Mouse (Mus musculus) olfactory bulb, adult 2 months (tissue): Measurements from ENCODE around the gene Zmym2. TPM values are rescaled to one million over a fixed set of nuclear protein-coding genes. Genes with fewer than 3 reads are reported as not detected.

Experiments used
- H3K27ac ChIP-seq: fragments of 200-500 bp; 2 replicates; pipeline ENCODE4 v1.5.1; 2012; ENCODE audit warnings: low read depth, low read length; ENCODE audit not compliant: insufficient read depth
- H3K4me1 ChIP-seq: fragments of 200-500 bp; 2 replicates; pipeline ENCODE4 v1.6.1; 2012; ENCODE audit warnings: low read length; ENCODE audit not compliant: control insufficient read depth, insufficient read depth
- H3K4me3 ChIP-seq: fragments of 200-500 bp; 2 replicates; pipeline ENCODE4 v1.5.1; 2012; ENCODE audit warnings: mild to moderate bottlenecking, low read depth, low read length, moderate library complexity; ENCODE audit not compliant: insufficient read depth
- CTCF ChIP-seq: fragments of 200-500 bp; IDR thresholded peaks from 2 replicates; pipeline ENCODE4 v1.5.1; 2012; ENCODE audit warnings: low read depth, mild to moderate bottlenecking, low read length, moderate library complexity; ENCODE audit not compliant: insufficient read depth
- POLR2A ChIP-seq: fragments of 200-500 bp; IDR thresholded peaks from 2 replicates; pipeline ENCODE4 v1.6.1; 2012; ENCODE audit warnings: mild to moderate bottlenecking, low read depth, low read length, moderate library complexity; ENCODE audit not compliant: insufficient read depth
- WGBS: fragments of 180-500 bp; shearing (Covaris S2); methylation state at CpG from one replicate; pipeline ENCODE4 v1.1.7; 2018; 5-methylcytosine and 5-hydroxymethylcytosine counted together
- polyA plus RNA-seq: library from polyadenylated mRNA; stranded (reverse); fragments of >200 nt; gene quantifications from 2 replicates; pipeline ENCODE4 v1.2.4, GENCODE M21; 2012; ENCODE audit warnings: low replicate concordance; ENCODE audit not compliant: missing spikeins, insufficient read depth, insufficient read length

The Zmym2 gene
- polyA plus RNA-seq, 1 experiment = 233 TPM

DNA sequence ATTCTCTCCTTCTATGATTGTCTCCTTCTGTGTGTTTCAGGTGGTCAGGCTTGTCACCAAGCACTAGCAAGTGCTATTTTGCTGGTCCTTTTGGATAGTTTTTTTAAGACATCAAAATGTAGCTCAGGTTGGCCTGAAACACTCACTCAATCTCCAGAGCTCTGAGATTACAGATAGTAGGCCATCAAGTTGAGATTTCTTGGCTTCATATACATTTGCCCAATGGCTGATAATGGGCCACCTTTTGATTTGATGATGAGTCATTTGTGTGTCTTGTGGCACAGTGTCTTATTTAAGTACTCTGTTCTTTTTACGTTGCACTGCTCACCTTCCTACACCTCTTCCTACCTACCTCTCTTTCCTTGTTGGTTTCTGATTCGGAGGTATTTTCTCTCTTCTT is 11.0 kb downstream of the Zmym2 start:
- no peaks in the 10 kb centered on the region for H3K4me1 ChIP-seq
- H3K4me3 ChIP-seq = no peak overlapping the region
- no peak overlapping the region for H3K27ac ChIP-seq
- WGBS = 80% methylated on average over 2 of the region's 2 CpGs
- TF ChIP-seq CTCF = no peak
- no peak for TF ChIP-seq POLR2A

DNA sequence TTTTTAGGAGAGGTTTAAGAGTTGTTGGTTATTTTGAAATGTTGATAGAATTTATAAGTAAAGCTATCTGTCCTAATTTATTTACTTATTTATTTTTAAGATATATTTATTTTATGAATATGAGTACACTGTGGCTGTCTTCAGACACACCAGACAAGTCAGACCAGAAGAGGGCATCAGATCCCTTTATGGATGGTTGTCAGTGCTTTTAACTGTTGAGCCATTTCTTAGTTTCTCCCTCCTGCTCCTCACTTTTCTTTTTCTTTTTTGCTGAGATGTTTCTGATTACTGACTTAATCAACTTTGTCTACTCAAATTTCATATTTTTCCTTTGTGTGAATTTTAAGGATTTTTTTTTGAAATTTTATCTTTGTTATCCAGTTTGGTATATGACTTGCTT is 13.2 kb downstream of the Zmym2 start:
- Histone ChIP-seq H3K27ac (no peak overlapping the region), H3K4me3 (no peak overlapping the region), H3K4me1 (no peaks in the 10 kb centered on the region)
- TF ChIP-seq POLR2A = no peak
- no peak for TF ChIP-seq CTCF

DNA sequence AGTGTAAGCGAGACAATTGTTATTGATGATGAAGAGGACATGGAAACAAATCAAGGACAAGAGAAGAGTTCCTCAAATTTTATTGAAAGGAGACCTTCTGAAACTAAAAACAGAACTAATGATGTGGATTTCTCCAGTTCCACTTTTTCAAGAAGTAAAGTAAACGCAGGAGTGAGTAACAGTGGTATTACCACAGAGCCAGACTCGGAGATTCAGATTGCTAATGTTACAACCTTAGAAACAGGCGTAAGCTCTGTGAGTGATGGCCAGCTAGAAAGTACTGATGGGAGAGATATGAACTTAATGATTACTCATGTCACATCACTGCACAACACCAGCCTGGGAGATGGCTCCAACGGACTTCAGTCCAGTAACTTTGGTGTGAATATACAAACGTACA is 16.6 kb downstream of the Zmym2 start:
- H3K27ac ChIP-seq = no peak overlapping the region
- no peak overlapping the region for H3K4me3 ChIP-seq
- no peaks in the 10 kb centered on the region for H3K4me1 ChIP-seq
- 78% methylated on average over 6 of the region's 6 CpGs for WGBS
- no peak for TF ChIP-seq CTCF
- no peak for TF ChIP-seq POLR2A

DNA sequence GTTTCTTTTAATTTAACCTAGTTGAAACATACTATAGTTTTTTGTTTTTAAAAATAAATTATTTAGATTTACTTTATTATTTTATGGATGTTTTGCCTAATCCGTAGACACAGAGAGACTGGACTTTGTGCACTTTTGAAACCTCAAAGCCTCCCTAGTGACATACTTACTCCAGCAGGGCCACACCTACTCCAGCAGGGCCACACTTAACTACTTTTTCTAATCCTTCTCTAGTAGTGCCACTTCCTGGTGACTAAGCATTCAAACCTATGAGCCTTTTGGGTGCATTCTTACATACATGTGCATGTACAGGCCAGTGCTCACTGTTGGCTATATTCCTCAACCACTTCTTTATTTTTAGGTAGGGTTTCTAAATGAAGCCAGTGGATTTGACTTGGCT is 19.2 kb downstream of the Zmym2 start:
- Histone ChIP-seq H3K27ac (no peak overlapping the region), H3K4me1 (no peaks in the 10 kb centered on the region), H3K4me3 (no peak overlapping the region)
- TF ChIP-seq CTCF (no peak), POLR2A (no peak)
- 93% methylated on average over 1 of the region's 1 CpGs for WGBS

DNA sequence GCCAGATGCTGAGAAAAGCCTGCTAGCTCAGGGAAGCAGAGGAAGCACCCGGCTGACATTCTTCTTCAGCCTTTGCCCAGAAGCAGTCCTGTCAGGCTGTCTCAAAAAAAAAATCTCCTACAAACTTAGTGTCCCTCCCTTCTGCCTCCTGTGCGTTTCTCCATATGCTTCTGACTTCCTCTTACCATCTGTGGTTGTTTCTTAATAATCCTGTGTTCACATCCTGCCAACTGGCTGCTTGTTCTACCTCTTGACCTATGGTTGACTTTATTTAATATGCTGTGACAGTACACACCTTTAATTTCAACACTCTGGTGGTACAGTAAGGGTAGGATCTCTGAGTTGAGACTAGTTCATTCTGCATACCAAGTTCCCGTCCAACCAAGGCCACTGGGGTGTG is 32.1 kb downstream of the Zmym2 start:
- TF ChIP-seq POLR2A = no peak
- no peak for TF ChIP-seq CTCF
- Histone ChIP-seq H3K4me1 (no peaks in the 10 kb centered on the region), H3K27ac (no peak overlapping the region), H3K4me3 (no peak overlapping the region)
- WGBS = 50% methylated on average over 3 of the region's 3 CpGs

DNA sequence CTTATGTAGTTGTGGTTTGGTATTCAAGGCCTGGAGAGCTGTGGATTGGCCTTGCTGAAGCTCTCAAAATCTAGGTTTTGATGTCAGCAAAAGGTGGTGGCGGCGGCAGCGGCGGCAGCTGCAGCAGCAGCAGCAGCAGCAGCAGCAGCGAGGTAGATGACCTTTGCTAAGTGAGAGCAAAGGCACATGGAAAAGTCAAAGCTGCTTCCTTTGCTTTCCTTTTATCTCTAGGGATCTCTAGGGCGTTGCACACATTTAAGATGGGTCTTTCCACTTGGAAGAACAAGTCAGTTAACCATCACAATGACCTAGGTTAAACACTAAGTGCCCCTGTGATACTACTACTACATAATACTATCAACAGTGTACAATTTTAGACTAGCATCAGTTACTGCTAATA is 49.0 kb downstream of the Zmym2 start:
- H3K4me3 ChIP-seq = no peak overlapping the region
- no peak overlapping the region for H3K27ac ChIP-seq
- WGBS = 94% methylated on average over 6 of the region's 6 CpGs

DNA sequence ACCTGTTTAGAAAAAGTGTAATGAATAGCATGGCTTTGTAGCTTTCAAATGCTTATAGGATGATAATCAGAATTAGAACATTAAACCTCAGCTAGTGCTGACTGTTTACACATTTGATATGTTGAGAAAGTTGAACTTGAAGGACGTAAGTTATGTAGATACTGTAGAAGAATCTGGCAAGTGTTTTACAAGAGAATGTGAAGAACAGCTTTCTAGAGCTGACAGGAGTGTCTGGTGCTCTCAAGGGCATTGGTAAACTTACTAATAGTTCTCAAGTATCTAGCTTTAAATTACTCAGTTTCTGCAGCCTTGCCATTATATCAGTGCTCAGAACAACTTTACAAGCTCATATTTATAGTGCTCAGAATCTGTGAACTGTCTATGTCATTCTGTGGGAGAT is 53.5 kb downstream of the Zmym2 start:
- Histone ChIP-seq H3K4me3 (no peak overlapping the region), H3K4me1 (no peaks in the 10 kb centered on the region), H3K27ac (no peak overlapping the region)
- TF ChIP-seq CTCF = no peak
- 96% methylated on average over 1 of the region's 1 CpGs for WGBS

More for the DNA sequence above, 49.0 kb downstream of the Zmym2 start:
- H3K4me1 ChIP-seq = peaks cover 2% of the 10 kb centered on the region; the same call in 1 of the 2 replicates
- TF ChIP-seq CTCF (no peak), POLR2A (no peak)

DNA sequence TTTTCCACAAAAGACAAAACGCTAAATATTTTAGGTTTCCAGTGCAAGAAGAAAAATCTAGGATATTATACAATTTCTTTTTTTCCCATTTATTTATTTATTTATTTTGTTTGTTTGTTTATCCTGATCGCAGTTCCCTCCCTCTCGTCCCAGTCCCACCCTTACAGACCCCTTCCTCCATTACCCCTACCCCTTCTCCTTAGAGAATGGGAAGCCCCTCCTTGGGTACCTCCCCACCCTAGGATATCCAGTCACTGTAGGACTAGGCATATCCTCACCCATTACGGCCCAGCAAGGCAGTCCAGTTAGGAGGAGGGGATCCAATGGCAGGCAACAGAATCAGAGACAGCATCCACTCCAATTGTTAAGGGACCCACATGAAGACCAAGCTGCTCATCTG is 66.5 kb downstream of the Zmym2 start:
- TF ChIP-seq CTCF (no peak), POLR2A (no peak)
- WGBS = 94% methylated on average over 4 of the region's 4 CpGs
- H3K27ac ChIP-seq = no peak overlapping the region
- H3K4me3 ChIP-seq = no peak overlapping the region
- H3K4me1 ChIP-seq = no peaks in the 10 kb centered on the region

DNA sequence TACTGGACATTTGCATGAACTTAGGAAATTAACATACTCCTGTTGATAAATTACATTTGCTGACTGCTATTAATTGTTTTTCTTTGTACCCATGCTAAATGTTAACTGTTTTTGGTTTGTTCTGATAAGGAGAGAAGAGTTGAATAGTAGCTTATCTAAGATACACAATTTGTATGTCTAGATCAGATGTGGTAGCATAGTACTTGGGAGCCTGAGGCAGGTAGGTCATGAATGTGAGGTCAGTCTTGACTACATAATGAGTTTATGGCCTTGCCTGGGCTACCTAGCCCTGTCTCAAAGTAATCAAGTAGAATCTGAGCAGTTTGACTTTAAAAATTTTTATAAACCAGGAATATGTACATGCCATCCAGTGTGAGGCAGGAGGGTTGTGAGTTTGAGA is 67.9 kb downstream of the Zmym2 start:
- Histone ChIP-seq H3K4me1 (no peaks in the 10 kb centered on the region), H3K27ac (no peak overlapping the region), H3K4me3 (no peak overlapping the region)
- TF ChIP-seq CTCF (no peak), POLR2A (no peak)

DNA sequence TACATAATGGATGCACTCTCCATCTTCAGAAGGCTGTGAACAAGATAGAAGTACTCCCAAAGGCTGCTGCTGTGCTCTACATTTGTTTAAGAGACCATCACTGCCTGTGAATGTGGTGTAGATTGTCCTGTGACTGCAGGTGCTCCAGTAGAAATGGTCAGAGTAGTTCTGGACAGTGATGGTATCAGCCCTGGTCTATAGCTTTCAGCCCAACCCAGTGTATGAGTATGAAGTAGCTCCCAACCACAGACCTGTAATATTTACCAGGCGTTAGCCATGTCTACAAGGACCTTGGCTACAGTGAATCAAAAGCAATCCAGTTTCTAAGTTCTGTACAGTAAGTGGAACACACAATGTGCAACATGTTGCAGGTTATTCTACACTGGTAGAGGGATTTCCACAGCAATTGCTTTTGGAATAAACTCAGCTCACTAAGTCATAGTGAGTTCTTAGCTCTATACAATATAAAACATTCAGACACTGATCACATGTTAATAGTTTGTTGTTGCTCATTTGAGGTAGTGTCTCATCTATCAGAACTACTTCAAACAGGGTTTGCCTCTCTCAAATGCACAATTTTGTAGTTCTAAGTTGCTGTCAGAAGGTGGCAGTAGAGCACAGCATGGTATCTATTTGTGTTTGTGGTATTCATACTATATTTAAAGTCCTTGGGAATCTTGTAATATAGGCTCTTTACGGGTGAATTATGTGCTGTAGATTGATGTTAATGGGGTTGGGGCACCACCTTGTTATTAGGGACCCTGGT is 77.7 kb downstream of the Zmym2 start:
- 54% methylated on average over 2 of the region's 2 CpGs for WGBS
- H3K4me1 ChIP-seq = no peaks in the 10 kb centered on the region
- no peak for TF ChIP-seq CTCF
- no peak for TF ChIP-seq POLR2A
- H3K4me3 ChIP-seq = no peak overlapping the region
- no peak overlapping the region for H3K27ac ChIP-seq
